Mouse (Mus musculus): ENCODE data around the gene Tmem121b. TPM values are rescaled to one million over a fixed set of nuclear protein-coding genes. Genes with fewer than 3 reads are reported as not detected.

The Tmem121b gene
- total and polyA plus RNA-seq, 3 experiments, result 0.18 TPM; not detected in 2

- H3K9me3 ChIP-seq (replicated peaks; ENCODE audit: insufficient read depth, low read length), result no peaks in the 10 kb centered on the region
- no peaks in the 10 kb centered on the region for H3K4me1 ChIP-seq (ENCODE audit: control insufficient read depth in 1 of 2, insufficient read depth in 2 of 2, low read length in 2 of 2)
- DNase-seq (ENCODE audit: low read depth, low spot score), result no peak
- TF ChIP-seq TAL1 (IDR thresholded peaks at IDR 0.05; ENCODE audit: low read length) (no peak), BHLHE40 (IDR thresholded peaks at IDR 0.05; ENCODE audit: borderline replicate concordance, low read depth, low read length) (no peak), TCF12 (IDR thresholded peaks at IDR 0.05; ENCODE audit: low read depth, low read length) (no peak), ZNF384 (IDR thresholded peaks at IDR 0.05; ENCODE audit: low read depth, low read length) (no peak), GATA1 (IDR thresholded peaks at IDR 0.05; ENCODE audit: low read depth, low read length) (no peak), RAD21 (IDR thresholded peaks at IDR 0.05; ENCODE audit: low read depth, low read length) (no peak), SIN3A (IDR thresholded peaks at IDR 0.05; ENCODE audit: low read length) (no peak), NRF1 (IDR thresholded peaks at IDR 0.05; ENCODE audit: insufficient read depth, low read depth, low read length, poor library complexity, severe bottlenecking) (no peak)
- no peaks in the 10 kb centered on the region for H3K27me3 ChIP-seq (ENCODE audit: control insufficient read depth in 1 of 2, insufficient read depth in 2 of 2, low read length in 2 of 2)
- H3K9ac ChIP-seq (ENCODE audit: control insufficient read depth, low read depth, low read length, poor library complexity, severe bottlenecking), result no peak overlapping the region
- H3K36me3 ChIP-seq (ENCODE audit: control insufficient read depth in 1 of 2, insufficient read depth in 2 of 2, low read length in 2 of 2), result peaks cover 0 to 18% of the 10 kb centered on the region in 2 experiments; a peak in 3 of 4 replicates
- no peak overlapping the region for H3K4me3 ChIP-seq (ENCODE audit: control insufficient read depth in 1 of 2, insufficient read depth in 1 of 2, low read depth in 2 of 2, low read length in 2 of 2)
- no peak overlapping the region for H3K27ac ChIP-seq (ENCODE audit: control insufficient read depth, low read depth, low read length)
- H3K79me2 ChIP-seq (ENCODE audit: control insufficient read depth, insufficient read depth, low read length, poor library complexity), result no peaks in the 10 kb centered on the region
These were observed 51.3 kb downstream of the Tmem121b start for GRCm38 (mm10) chr6:120442171-120442749.

Other genes with a start within 250 kb of the Tmem121b start
- not detected in 2 replicates for gene D330020A13Rik, start 199.4 kb downstream of the Tmem121b start, total RNA-seq (2012; rRNA removed)
- not detected for gene D330020A13Rik, start 199.4 kb downstream of the Tmem121b start, polyA plus RNA-seq (2012; ENCODE audit: insufficient read depth in 1 of 2, insufficient read length in 2 of 2, low read depth in 1 of 2, low replicate concordance in 2 of 2, missing spikeins in 1 of 2)
- 0.78 and 1.5 TPM in 2 replicates for gene B4galnt3, start 199.2 kb downstream of the Tmem121b start, total RNA-seq (2012; rRNA removed)
- gene B4galnt3, start 199.2 kb downstream of the Tmem121b start, polyA plus RNA-seq (2012; ENCODE audit: insufficient read depth in 1 of 2, insufficient read length in 2 of 2, low read depth in 1 of 2, low replicate concordance in 2 of 2, missing spikeins in 1 of 2), result 1 to 10 TPM in 1 of 2 experiments, not detected in 1; 1.3 TPM
- gene Kdm5a, start 129.7 kb downstream of the Tmem121b start, total RNA-seq (2012; rRNA removed), result 45.7 and 51.7 TPM in 2 replicates
- gene Kdm5a, start 129.7 kb downstream of the Tmem121b start, polyA plus RNA-seq (2012; ENCODE audit: insufficient read depth in 1 of 2, insufficient read length in 2 of 2, low read depth in 1 of 2, low replicate concordance in 2 of 2, missing spikeins in 1 of 2), result 100 to 1,000 TPM; 121 to 303 TPM
- 14.4 and 16.6 TPM in 2 replicates for gene Ccdc77, start 129.4 kb downstream of the Tmem121b start, total RNA-seq (2012; rRNA removed)
- 10 to 100 TPM in 1 of 2 experiments, not detected in 1; 17.9 TPM for gene Ccdc77, start 129.4 kb downstream of the Tmem121b start, polyA plus RNA-seq (2012; ENCODE audit: insufficient read depth in 1 of 2, insufficient read length in 2 of 2, low read depth in 1 of 2, low replicate concordance in 2 of 2, missing spikeins in 1 of 2)
- 18.0 and 19.5 TPM in 2 replicates for gene Il17ra, start 30.6 kb downstream of the Tmem121b start, total RNA-seq (2012; rRNA removed)
- gene Il17ra, start 30.6 kb downstream of the Tmem121b start, polyA plus RNA-seq (2012; ENCODE audit: insufficient read depth in 1 of 2, insufficient read length in 2 of 2, low read depth in 1 of 2, low replicate concordance in 2 of 2, missing spikeins in 1 of 2), result 10 to 100 TPM in 1 of 2 experiments, not detected in 1; 43.3 TPM
- gene Hdhd5, start 37.5 kb upstream of the Tmem121b start, total RNA-seq (2012; rRNA removed), result 17.4 and 19.9 TPM in 2 replicates
- 10 to 100 TPM in 1 of 2 experiments, not detected in 1; 17.8 TPM for gene Hdhd5, start 37.5 kb upstream of the Tmem121b start, polyA plus RNA-seq (2012; ENCODE audit: insufficient read depth in 1 of 2, insufficient read length in 2 of 2, low read depth in 1 of 2, low replicate concordance in 2 of 2, missing spikeins in 1 of 2)
- 4.0 and 5.1 TPM in 2 replicates for gene Cecr2, start 172.6 kb upstream of the Tmem121b start, total RNA-seq (2012; rRNA removed)
- 1 to 10 TPM in 1 of 2 experiments, not detected in 1; 8.7 TPM for gene Cecr2, start 172.6 kb upstream of the Tmem121b start, polyA plus RNA-seq (2012; ENCODE audit: insufficient read depth in 1 of 2, insufficient read length in 2 of 2, low read depth in 1 of 2, low replicate concordance in 2 of 2, missing spikeins in 1 of 2)